Mouse (Mus musculus): ENCODE data around the gene Med9.

The Med9 gene

DNA sequence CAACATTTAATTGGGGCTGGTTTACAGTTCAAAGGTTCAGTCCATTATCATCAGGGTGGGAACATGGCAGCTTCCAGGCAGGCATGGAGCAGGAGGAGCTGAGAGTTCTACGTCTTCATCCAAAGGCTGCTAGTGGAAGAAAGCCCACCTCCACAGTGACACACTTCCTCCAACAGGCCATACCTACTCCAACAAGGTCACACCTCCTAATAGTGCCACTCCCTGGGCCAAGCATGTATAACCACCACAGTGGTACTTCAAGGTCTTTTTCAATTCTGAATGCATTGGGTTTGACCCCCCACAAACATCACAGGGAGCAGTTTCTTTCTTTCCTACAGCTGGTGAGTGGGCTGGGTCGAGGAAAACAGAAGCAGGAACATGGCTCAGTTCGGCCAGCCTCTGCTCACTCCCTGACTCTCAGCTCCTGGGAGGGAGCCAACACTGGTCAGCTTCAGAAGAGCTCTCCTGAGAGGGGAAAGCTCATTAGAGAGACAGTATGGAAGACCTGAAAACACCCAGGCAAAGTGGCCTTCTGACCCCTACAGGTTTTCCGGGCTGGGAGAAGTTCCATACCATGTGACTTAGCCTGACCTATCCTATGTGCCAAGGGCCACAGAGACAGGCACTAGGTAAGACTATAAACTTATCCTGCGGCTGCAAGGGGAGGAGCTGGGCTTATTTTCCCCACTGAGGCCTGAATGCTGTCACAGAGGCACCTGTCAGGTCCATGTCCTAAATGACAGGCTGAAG is 53.4 kb downstream of the Med9 start:
- CTCF ChIA-PET: interaction anchor here (0.6 kb wide), 1 partner anchor 1933 kb away, joined by 3 read pairs; no protein-coding TSS in a partner anchor

DNA sequence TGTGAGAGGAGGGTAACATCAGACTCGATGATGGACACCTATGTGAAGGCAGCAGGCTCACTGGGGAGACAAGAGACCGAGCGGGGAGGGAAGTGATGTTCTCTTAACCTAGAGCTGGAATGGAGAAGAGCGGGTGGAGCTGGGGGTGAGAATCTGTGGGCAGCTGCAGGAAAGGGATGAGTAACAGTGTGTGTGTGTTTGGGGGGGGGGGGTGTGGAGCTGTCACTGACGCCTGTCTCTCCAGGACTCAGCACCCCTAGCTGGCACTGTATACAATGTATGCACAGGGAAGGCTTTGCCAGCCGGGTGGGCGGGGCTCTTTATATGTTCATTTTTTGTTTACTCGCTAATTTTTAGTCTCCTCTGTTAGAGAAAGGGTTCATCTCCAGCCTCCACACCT is 55.8 kb downstream of the Med9 start:
- CTCF ChIA-PET: interaction anchor here (0.6 kb wide), 1 partner anchor 1712 kb away, joined by 4 read pairs; no protein-coding TSS in a partner anchor

DNA sequence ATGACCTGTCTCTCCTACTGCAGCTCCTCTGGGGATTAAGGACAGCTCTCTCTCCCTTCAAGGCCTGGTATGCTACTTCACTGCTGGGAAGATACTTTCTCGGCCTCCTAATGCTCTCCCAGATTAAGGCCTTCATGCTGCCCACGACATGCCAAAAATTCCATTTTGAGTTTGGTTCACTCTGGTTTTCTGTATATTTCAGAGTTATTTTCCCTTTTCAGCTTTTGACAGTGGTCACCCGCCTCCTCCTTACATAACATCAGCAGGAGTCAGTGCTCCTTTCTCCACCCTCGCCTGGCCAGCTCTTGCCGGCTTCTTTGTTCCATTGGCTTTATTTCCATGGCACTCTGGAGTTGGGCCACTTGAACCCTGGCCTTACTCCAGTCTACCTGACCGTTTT is 56.7 kb downstream of the Med9 start:
- CTCF ChIA-PET: no interaction called here

DNA sequence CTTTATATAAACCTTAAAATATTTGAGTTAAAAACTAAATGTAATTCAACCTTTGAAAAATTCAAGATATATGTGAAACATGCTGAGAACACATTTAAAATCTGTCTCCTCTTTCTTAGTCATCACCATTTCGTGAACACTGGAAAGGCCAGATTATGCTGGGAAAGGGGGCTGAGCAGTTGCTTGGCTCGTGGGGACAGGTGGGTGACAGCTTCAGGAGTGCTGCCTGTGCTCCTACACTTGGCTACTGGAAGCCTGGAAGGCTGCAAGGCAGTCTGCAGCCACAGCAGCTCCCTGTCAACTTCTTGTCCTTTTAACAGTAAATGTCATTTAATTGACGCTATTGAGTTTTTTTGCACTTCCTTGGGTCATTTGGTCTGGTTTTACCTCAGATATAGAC is 57.9 kb downstream of the Med9 start:
- CTCF ChIA-PET: no interaction called here

DNA sequence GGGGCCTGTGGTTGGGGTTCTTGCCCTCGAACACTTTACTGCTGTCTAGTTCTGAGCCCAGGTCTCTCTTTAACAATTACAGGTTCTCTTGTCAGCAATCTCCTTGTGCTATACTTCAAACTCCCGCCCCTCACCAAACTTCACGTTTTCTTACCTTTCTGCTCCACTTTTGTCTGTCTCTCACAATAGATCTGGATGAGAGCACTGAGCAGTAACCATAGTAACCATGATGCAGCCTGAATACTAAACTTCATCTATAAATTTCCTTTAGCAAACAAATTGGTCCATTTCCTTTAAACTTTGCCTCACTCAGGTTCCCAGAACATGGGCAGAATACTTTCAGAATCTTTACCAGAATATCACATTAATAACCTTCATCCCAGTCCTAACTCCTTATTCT is 61.4 kb downstream of the Med9 start:
- CTCF ChIA-PET: no interaction called here

DNA sequence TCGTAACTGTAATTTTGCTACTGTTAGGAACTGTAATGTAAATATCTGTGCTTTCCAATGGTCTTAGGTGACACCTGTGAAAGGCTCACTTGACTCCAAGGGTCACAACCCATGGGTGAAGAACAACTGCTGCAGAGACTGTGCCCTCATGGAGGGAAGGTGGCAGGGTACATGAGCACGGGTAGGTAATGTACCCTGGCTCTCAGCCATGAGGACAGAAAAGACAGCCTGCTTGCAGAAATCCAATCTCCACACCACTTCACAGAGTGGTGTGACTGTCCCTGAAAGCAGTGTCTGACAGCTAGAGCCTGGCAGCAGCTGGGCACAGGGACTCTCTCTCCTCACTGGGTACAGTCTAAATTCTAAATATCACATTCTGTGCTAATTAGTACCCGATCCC is 63.5 kb downstream of the Med9 start:
- CTCF ChIA-PET: no interaction called here

Measured in spleen, embryonic (tissue).